Mouse (Mus musculus): Measurements from ENCODE around the gene Tgfbr3l.

The Tgfbr3l gene

GRCm38 (mm10) chr8:4269609-4270008 is 21.6 kb downstream of the Tgfbr3l start:
- DNase-seq, result no peak

- peak; percentile 96 for DNase-seq
Observed at GRCm38 (mm10) chr8:4275275-4276110, 27.5 kb downstream of the Tgfbr3l start, which contains the start of gene Timm44. Gene Timm44 (minus strand): TSS chr8:4275913.

GRCm38 (mm10) chr8:4276111-4276465 is 28.1 kb downstream of the Tgfbr3l start:
- no peak for DNase-seq

- DNase-seq, result no peak
Observed at GRCm38 (mm10) chr8:4292738-4293137, 44.7 kb downstream of the Tgfbr3l start.

- DNase-seq, result no peak
Observed at GRCm38 (mm10) chr8:4297822-4298221, 49.8 kb downstream of the Tgfbr3l start.
